ENCODE assay signal across 8 mouse cellular contexts in genomic region chr1:127989876-127990731, GRCm38 (mm10).
DNase-seq lines count a peak whose midpoint lies in the region; ATAC-seq lines count a peak whose summit lies in the region.

No protein-coding gene starts in this region.

- H3K27me3 ChIP-seq in forebrain, embryonic 14.5 days (replicated peaks; ENCODE audit: control insufficient read depth, insufficient read depth, low read length), result no peaks in the 10 kb centered on the region
- H3K27me3 ChIP-seq in hindbrain, embryonic 10.5 days (ENCODE audit: insufficient read depth, poor library complexity, severe bottlenecking), result no peaks in the 10 kb centered on the region
- no peaks in the 10 kb centered on the region for H3K27me3 ChIP-seq in midbrain, embryonic 16.5 days (ENCODE audit: control insufficient read depth, insufficient read depth, low read depth, low read length)

- H3K9me3 ChIP-seq in forebrain, embryonic 14.5 days (replicated peaks; ENCODE audit: control insufficient read depth, low read length), result no peaks in the 10 kb centered on the region
- no peaks in the 10 kb centered on the region for H3K9me3 ChIP-seq in hindbrain, embryonic 10.5 days
- no peaks in the 10 kb centered on the region for H3K9me3 ChIP-seq in midbrain, embryonic 16.5 days (replicated peaks; ENCODE audit: control insufficient read depth, low read length, poor library complexity, severe bottlenecking)

- H3K27ac ChIP-seq in forebrain, embryonic 14.5 days (ENCODE audit: low read depth, low read length), result peak overlapping the region; percentile 78
- peak overlapping the region; percentile 67 for H3K27ac ChIP-seq in hindbrain, embryonic 10.5 days
- peak overlapping the region; percentile 54 for H3K27ac ChIP-seq in midbrain, embryonic 16.5 days (ENCODE audit: low read length)

- intact Hi-C loops in left cerebral cortex, postnatal 14 days (cut with DNase I), result no loop called here

- DNase-seq in embryo, embryonic 11 days, result peak; percentile 7
- no peak for DNase-seq in embryo, embryonic 9.5 days (ENCODE audit: extremely low spot score)
- DNase-seq in ZHBTc4 (ENCODE audit: low read depth, low spot score), result peak; percentile 77
- peak; percentile 59 for DNase-seq in forebrain, embryonic 14.5 days (ENCODE audit: low spot score)
- DNase-seq in hindbrain, embryonic 10.5 days (ENCODE audit: low spot score), result peak; percentile 9
- peak; percentile 16 to 17 for DNase-seq in left cerebral cortex, postnatal 14 days (ENCODE audit: low spot score in 2 of 2)
- no peak for DNase-seq in urinary bladder, adult 18-20 months (ENCODE audit: low spot score in 2 of 2)

- no peak overlapping the region for H3K9ac ChIP-seq in forebrain, embryonic 14.5 days (ENCODE audit: low read length)
- H3K9ac ChIP-seq in midbrain, embryonic 16.5 days (ENCODE audit: low read depth, low read length), result no peak overlapping the region; the same call in 1 of the 2 replicates

- peak overlapping the region; percentile 18; the same call in 1 of the 2 replicates for H3K4me2 ChIP-seq in forebrain, embryonic 14.5 days (ENCODE audit: low read length)
- H3K4me2 ChIP-seq in midbrain, embryonic 16.5 days (ENCODE audit: low read length), result no peak overlapping the region

- 43% methylated on average over 9 of the region's 9 CpGs for WGBS in forebrain, embryonic 14.5 days
- WGBS in hindbrain, embryonic 10.5 days, result 45% methylated on average over 9 of the region's 9 CpGs
- 33% methylated on average over 9 of the region's 9 CpGs for WGBS in midbrain, embryonic 16.5 days

- no peak overlapping the region for H3K4me3 ChIP-seq in forebrain, embryonic 14.5 days (ENCODE audit: low read depth, low read length)
- no peak overlapping the region for H3K4me3 ChIP-seq in hindbrain, embryonic 10.5 days
- H3K4me3 ChIP-seq in midbrain, embryonic 16.5 days (ENCODE audit: low read depth, low read length), result no peak overlapping the region

- peak; percentile 85 for ATAC-seq in forebrain, embryonic 14.5 days
- ATAC-seq in midbrain, embryonic 16.5 days, result peak; percentile 79

- H3K36me3 ChIP-seq in forebrain, embryonic 14.5 days (ENCODE audit: control insufficient read depth, insufficient read depth, low read length), result no peaks in the 10 kb centered on the region
- H3K36me3 ChIP-seq in hindbrain, embryonic 10.5 days, result peaks cover 41% of the 10 kb centered on the region
- H3K36me3 ChIP-seq in midbrain, embryonic 16.5 days (ENCODE audit: control insufficient read depth, insufficient read depth, low read length), result no peaks in the 10 kb centered on the region

- H3K4me1 ChIP-seq in forebrain, embryonic 14.5 days (ENCODE audit: control insufficient read depth, insufficient read depth, low read length), result 0 out of 2 replicates have a peak, but pooled peaks cover 2% of the 10 kb centered on the region
- peaks cover 8% of the 10 kb centered on the region for H3K4me1 ChIP-seq in hindbrain, embryonic 10.5 days (replicated peaks)
- peaks cover 12% of the 10 kb centered on the region for H3K4me1 ChIP-seq in midbrain, embryonic 16.5 days (ENCODE audit: control insufficient read depth, insufficient read depth, low read length)

Comparison
In these comparisons a context has a peak if more than half of its experiments do, and no peak if none do; other contexts are left out.
1. DNase-seq: peak in embryo, embryonic 11 days (single experiment), ZHBTc4 (single experiment), forebrain, embryonic 14.5 days (single experiment), hindbrain, embryonic 10.5 days (single experiment) and left cerebral cortex, postnatal 14 days (2 of 2); none in embryo, embryonic 9.5 days (single experiment) and urinary bladder, adult 18-20 months (0 of 2).
2. Peak in every context shown above with its lines, with median percentiles within 50 percentile points of each other: H3K27ac ChIP-seq.